Mouse (Mus musculus) B cell, adult 2 months (primary cell): ENCODE measurements around the gene Mpig6b.
A peak's percentile ranks its signal among the peaks of the same experiment; 100 is the strongest.

ENCODE experiments used
- DNase-seq, 2 experiments: peaks; one replicate each; pipeline ENCODE4 v3.0.0; 2022

Mpig6b gene

GRCm38 (mm10) chr17:35058911-35059892 lies 6.8 kb downstream of the Mpig6b start, which contains the start of gene Ddah2:
Gene Ddah2, plus strand, starts transcription at chr17:35059035.
- DNase-seq = peak; percentile 94

- DNase-seq = no peak
Observed at GRCm38 (mm10) chr17:35058316-35058715, 7.7 kb downstream of the Mpig6b start.

GRCm38 (mm10) chr17:35057090-35057489 lies 8.9 kb downstream of the Mpig6b start:
- no peak for DNase-seq

GRCm38 (mm10) chr17:35055691-35056495 lies 10.1 kb downstream of the Mpig6b start:
- no peak for DNase-seq

GRCm38 (mm10) chr17:35052271-35052798 lies 13.6 kb downstream of the Mpig6b start:
- DNase-seq = no peak

- peak; percentile 85 to 92 for DNase-seq
Observed at GRCm38 (mm10) chr17:35051156-35052086, 14.6 kb downstream of the Mpig6b start.

GRCm38 (mm10) chr17:35050126-35050750 lies 15.7 kb downstream of the Mpig6b start:
- DNase-seq = peak; percentile 65 to 69

- DNase-seq = peak; percentile 49 to 53
Observed at GRCm38 (mm10) chr17:35049561-35050016, 16.4 kb downstream of the Mpig6b start, which contains the start of gene Clic1. Gene Clic1, plus strand, starts transcription at chr17:35049966.

- no peak for DNase-seq
Observed at GRCm38 (mm10) chr17:35048932-35049440, 17.0 kb downstream of the Mpig6b start.

GRCm38 (mm10) chr17:35048149-35048931 lies 17.6 kb downstream of the Mpig6b start:
- DNase-seq = peak; percentile 51 to 54

GRCm38 (mm10) chr17:35047688-35048087 lies 18.3 kb downstream of the Mpig6b start:
- no peak for DNase-seq

GRCm38 (mm10) chr17:35046681-35047455 lies 19.1 kb downstream of the Mpig6b start, which contains the start of gene Msh5:
Gene Msh5, minus strand, starts transcription at chr17:35046745.
- DNase-seq = peak; percentile 96 to 97

GRCm38 (mm10) chr17:35045807-35046680 lies 19.9 kb downstream of the Mpig6b start:
- no peak for DNase-seq

GRCm38 (mm10) chr17:35044904-35045806 lies 20.8 kb downstream of the Mpig6b start:
- DNase-seq = no peak

GRCm38 (mm10) chr17:35043794-35044193 lies 22.2 kb downstream of the Mpig6b start:
- DNase-seq = no peak

GRCm38 (mm10) chr17:35039121-35039873 lies 26.7 kb downstream of the Mpig6b start:
- DNase-seq = no peak
